Mouse (Mus musculus) ES-Bruce4 (cell line): ENCODE measurements around the gene Stk39.

Experiments
- EP300 ChIP-seq: IDR thresholded peaks from 2 replicates; pipeline ENCODE4 v1.6.1; 2011; ENCODE audit warnings: low read depth, low read length; ENCODE audit not compliant: insufficient read depth
- POLR2A ChIP-seq: IDR thresholded peaks from one replicate; pipeline ENCODE4 v1.8.1; 2011; ENCODE audit warnings: low read length; ENCODE audit not compliant: insufficient read depth

DNA sequence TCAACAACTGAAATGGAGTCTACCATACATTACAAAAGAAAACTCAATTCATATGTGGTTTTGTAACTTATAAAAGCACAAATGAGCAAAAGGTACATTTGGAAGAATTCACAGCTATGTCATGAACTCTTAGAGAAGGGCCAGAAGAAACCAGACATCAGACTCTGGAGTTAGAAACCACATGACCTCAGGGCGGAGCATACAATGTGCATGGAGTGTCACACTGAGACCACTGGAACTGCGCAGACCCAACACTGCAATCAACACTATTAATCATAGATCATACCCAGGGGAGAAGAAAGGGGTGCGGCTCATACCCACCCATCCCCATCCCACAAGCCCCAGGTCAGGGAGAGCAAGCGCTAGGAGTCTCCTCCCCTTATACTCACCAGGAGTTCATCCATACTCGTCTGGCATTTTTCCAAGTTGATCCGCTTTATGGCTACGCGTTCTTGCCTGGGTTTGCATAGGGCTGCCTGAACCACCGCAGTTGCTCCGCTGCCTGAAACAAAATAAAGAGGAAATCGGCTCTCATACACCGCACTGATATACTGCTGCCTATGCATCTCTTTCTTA is 62.3 kb downstream of the Stk39 start:
- TF ChIP-seq POLR2A = no peak
- no peak for TF ChIP-seq EP300
